Comparison of ENCODE assay signal across 26 mouse cellular contexts in the genomic region with DNA sequence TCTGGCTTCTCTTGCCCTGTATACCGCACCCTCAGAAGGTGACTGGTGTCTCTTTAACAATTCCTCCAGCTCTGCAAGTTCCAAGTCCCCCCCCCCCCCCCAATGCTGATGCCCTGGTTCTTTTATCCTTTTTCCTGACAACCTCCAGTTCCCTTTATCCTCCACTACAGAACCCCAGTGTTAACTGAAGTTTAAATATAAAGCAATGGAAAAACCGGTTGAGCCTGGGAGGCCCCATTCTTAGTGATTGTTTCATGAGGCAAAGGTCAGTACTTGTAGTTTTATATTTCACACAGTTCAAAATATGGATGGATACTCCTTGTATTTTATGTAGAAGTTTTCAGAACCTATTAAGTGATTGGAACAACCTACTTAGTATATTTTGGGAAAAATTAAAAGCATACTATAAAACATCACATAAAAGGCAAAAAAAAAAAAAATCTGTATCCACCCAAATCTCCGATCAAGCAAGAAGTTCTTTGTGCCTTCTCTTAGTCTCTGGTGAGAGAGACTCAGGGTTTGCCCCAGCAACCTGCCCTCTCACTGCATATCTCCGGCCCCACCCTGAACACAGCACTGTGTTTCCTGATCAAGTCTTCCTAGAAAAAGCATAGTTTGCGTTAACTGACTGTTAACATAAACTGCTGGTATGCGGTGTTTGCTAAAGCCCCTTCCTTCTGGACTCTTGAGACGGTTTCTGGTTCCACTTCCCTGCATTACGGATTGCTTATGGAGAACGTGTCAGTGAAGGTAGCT. TPM values are rescaled to one million over a fixed set of nuclear protein-coding genes. Genes with fewer than 3 reads are reported as not detected.
DNase-seq lines count a peak whose midpoint lies in the region; ATAC-seq and TF ChIP-seq lines count a peak whose summit lies in the region.
"Had no signal": no experiment of that assay in that cellular context is flagged by ENCODE, and none has a peak within 500 bp of the region (broad histone marks: within the 10 kb centered on the region; RNA-seq: fewer than 3 reads in every experiment).

No protein-coding gene starts in this region.

- no peak for ATAC-seq in forebrain, embryonic 11.5 days (replicated peaks; ENCODE audit: low FRiP score)
- ATAC-seq in forebrain, embryonic 14.5 days = no peak
- ATAC-seq in lung, embryonic 14.5 days (ENCODE audit: insufficient read depth) = no peak
- ATAC-seq in intestine, embryonic 15.5 days = peak; percentile 89
- peak; percentile 71 for ATAC-seq in stomach, embryonic 16.5 days (ENCODE audit: insufficient read depth, low FRiP score)
- ATAC-seq: forebrain, embryonic 15.5 days had no signal

- no peak overlapping the region for H3K9ac ChIP-seq in forebrain, embryonic 11.5 days (ENCODE audit: low read length)
- no peak overlapping the region for H3K9ac ChIP-seq in forebrain, embryonic 14.5 days (ENCODE audit: low read length)
- H3K9ac ChIP-seq in lung, embryonic 14.5 days = no peak overlapping the region
- H3K9ac ChIP-seq in intestine, embryonic 15.5 days = no peak overlapping the region
- peak overlapping the region; percentile 23; the same call in 1 of the 2 replicates for H3K9ac ChIP-seq in stomach, embryonic 16.5 days (ENCODE audit: low read length)
- H3K9ac ChIP-seq: forebrain, embryonic 15.5 days; heart, embryonic 15.5 days; hindbrain, embryonic 15.5 days; neural tube, embryonic 15.5 days had no signal

- TF ChIP-seq CTCF in lung, embryonic 14.5 days (IDR thresholded peaks at IDR 0.05; ENCODE audit: low read depth) = no peak

- peak; percentile 25 for DNase-seq in forebrain, embryonic 11.5 days (ENCODE audit: low spot score)
- no peak for DNase-seq in forebrain, embryonic 14.5 days (ENCODE audit: low spot score)
- peak; percentile 51 for DNase-seq in lung, embryonic 14.5 days
- no peak for DNase-seq in lung, postnatal 10 days
- no peak for DNase-seq in ovary, postnatal 14 days (ENCODE audit: low spot score)
- DNase-seq: adrenal gland, postnatal 10 days; cerebellum, adult 2 months; cerebellum, postnatal 25 days; gastrocnemius, postnatal 10 days; heart, adult 2 months; heart, postnatal 36 days; kidney, adult 18-20 months; kidney, postnatal 10 days; thymus, adult 18-20 months; thymus, postnatal 4 days had no signal

- H3K27me3 ChIP-seq in forebrain, embryonic 11.5 days (ENCODE audit: control insufficient read depth, insufficient read depth, low read length) = no peaks in the 10 kb centered on the region
- no peaks in the 10 kb centered on the region for H3K27me3 ChIP-seq in forebrain, embryonic 14.5 days (replicated peaks; ENCODE audit: control insufficient read depth, insufficient read depth, low read length)
- H3K27me3 ChIP-seq in lung, embryonic 14.5 days (ENCODE audit: insufficient read depth, low read length) = no peaks in the 10 kb centered on the region
- no peaks in the 10 kb centered on the region for H3K27me3 ChIP-seq in intestine, embryonic 15.5 days (replicated peaks)
- no peaks in the 10 kb centered on the region for H3K27me3 ChIP-seq in stomach, embryonic 16.5 days (ENCODE audit: control insufficient read depth, insufficient read depth, low read length)
- H3K27me3 ChIP-seq: forebrain, embryonic 15.5 days; heart, embryonic 15.5 days; hindbrain, embryonic 15.5 days; neural tube, embryonic 15.5 days had no signal

- H3K4me3 ChIP-seq in forebrain, embryonic 11.5 days (ENCODE audit: low read depth, low read length) = no peak overlapping the region
- no peak overlapping the region for H3K4me3 ChIP-seq in forebrain, embryonic 14.5 days (ENCODE audit: low read depth, low read length)
- no peak overlapping the region for H3K4me3 ChIP-seq in lung, embryonic 14.5 days (ENCODE audit: low read depth, low read length)
- H3K4me3 ChIP-seq in intestine, embryonic 15.5 days (replicated peaks) = no peak overlapping the region
- H3K4me3 ChIP-seq in stomach, embryonic 16.5 days (replicated peaks; ENCODE audit: low read length) = peak overlapping the region; percentile 2; the same call in 1 of the 2 replicates
- H3K4me3 ChIP-seq: forebrain, embryonic 15.5 days; heart, adult 2 months; heart, embryonic 15.5 days; hindbrain, embryonic 15.5 days; neural tube, embryonic 15.5 days had no signal

- no peaks in the 10 kb centered on the region for H3K9me3 ChIP-seq in forebrain, embryonic 11.5 days (ENCODE audit: control insufficient read depth, low read length)
- no peaks in the 10 kb centered on the region for H3K9me3 ChIP-seq in forebrain, embryonic 14.5 days (replicated peaks; ENCODE audit: control insufficient read depth, low read length)
- no peaks in the 10 kb centered on the region for H3K9me3 ChIP-seq in lung, embryonic 14.5 days (ENCODE audit: low read depth, low read length)
- H3K9me3 ChIP-seq in intestine, embryonic 15.5 days = no peaks in the 10 kb centered on the region
- no peaks in the 10 kb centered on the region for H3K9me3 ChIP-seq in stomach, embryonic 16.5 days (replicated peaks; ENCODE audit: control insufficient read depth, low read length)
- H3K9me3 ChIP-seq: forebrain, embryonic 15.5 days; heart, embryonic 15.5 days; hindbrain, embryonic 15.5 days; neural tube, embryonic 15.5 days had no signal

- peaks cover 9% of the 10 kb centered on the region; the same call in 1 of the 2 replicates for H3K4me1 ChIP-seq in forebrain, embryonic 11.5 days (replicated peaks; ENCODE audit: control insufficient read depth, insufficient read depth, low read length)
- H3K4me1 ChIP-seq in forebrain, embryonic 14.5 days (ENCODE audit: control insufficient read depth, insufficient read depth, low read length) = peaks cover 14% of the 10 kb centered on the region
- H3K4me1 ChIP-seq in lung, embryonic 14.5 days (ENCODE audit: insufficient read depth) = peaks cover 13% of the 10 kb centered on the region; the same call in 1 of the 2 replicates
- H3K4me1 ChIP-seq in intestine, embryonic 15.5 days (replicated peaks) = peaks cover 19% of the 10 kb centered on the region
- H3K4me1 ChIP-seq in stomach, embryonic 16.5 days (ENCODE audit: control insufficient read depth, insufficient read depth, low read length) = peaks cover 22% of the 10 kb centered on the region

- no peak overlapping the region for H3K4me2 ChIP-seq in forebrain, embryonic 11.5 days (ENCODE audit: low read depth, low read length, severe bottlenecking)
- H3K4me2 ChIP-seq in forebrain, embryonic 14.5 days (ENCODE audit: low read length) = no peak overlapping the region
- H3K4me2 ChIP-seq in lung, embryonic 14.5 days = no peak overlapping the region
- H3K4me2 ChIP-seq in intestine, embryonic 15.5 days (replicated peaks) = peak overlapping the region; percentile 42
- peak overlapping the region; percentile 7; the same call in 1 of the 2 replicates for H3K4me2 ChIP-seq in stomach, embryonic 16.5 days (ENCODE audit: low read depth, low read length)
- H3K4me2 ChIP-seq: forebrain, embryonic 15.5 days; heart, embryonic 15.5 days; hindbrain, embryonic 15.5 days; midbrain, embryonic 11.5 days; neural tube, embryonic 15.5 days had no signal

- 81% methylated on average over 9 of the region's 9 CpGs for WGBS in forebrain, embryonic 11.5 days
- 83% methylated on average over 9 of the region's 9 CpGs for WGBS in forebrain, embryonic 14.5 days
- 34% methylated on average over 9 of the region's 9 CpGs for WGBS in lung, embryonic 14.5 days
- 38% methylated on average over 9 of the region's 9 CpGs for WGBS in intestine, embryonic 15.5 days
- 39% methylated on average over 9 of the region's 9 CpGs for WGBS in stomach, embryonic 16.5 days

- no peak overlapping the region for H3K27ac ChIP-seq in forebrain, embryonic 11.5 days (ENCODE audit: low read depth, low read length)
- H3K27ac ChIP-seq in forebrain, embryonic 14.5 days (ENCODE audit: low read depth, low read length) = no peak overlapping the region
- H3K27ac ChIP-seq in lung, embryonic 14.5 days (ENCODE audit: low read depth) = peak overlapping the region; percentile 75
- H3K27ac ChIP-seq in intestine, embryonic 15.5 days = peak overlapping the region; percentile 88
- peak overlapping the region; percentile 95 for H3K27ac ChIP-seq in stomach, embryonic 16.5 days (ENCODE audit: low read length)
- H3K27ac ChIP-seq: forebrain, embryonic 15.5 days; heart, adult 2 months; heart, embryonic 15.5 days; hindbrain, embryonic 15.5 days; neural tube, embryonic 15.5 days had no signal

- no peaks in the 10 kb centered on the region for H3K36me3 ChIP-seq in forebrain, embryonic 11.5 days (ENCODE audit: control insufficient read depth, insufficient read depth, low read length)
- H3K36me3 ChIP-seq in forebrain, embryonic 14.5 days (ENCODE audit: control insufficient read depth, insufficient read depth, low read length) = no peaks in the 10 kb centered on the region
- H3K36me3 ChIP-seq in lung, embryonic 14.5 days (ENCODE audit: insufficient read depth) = no peaks in the 10 kb centered on the region
- no peaks in the 10 kb centered on the region for H3K36me3 ChIP-seq in intestine, embryonic 15.5 days
- no peaks in the 10 kb centered on the region for H3K36me3 ChIP-seq in stomach, embryonic 16.5 days (ENCODE audit: control insufficient read depth, insufficient read depth, low read length)
- H3K36me3 ChIP-seq: forebrain, embryonic 15.5 days; heart, embryonic 15.5 days; hindbrain, embryonic 15.5 days; neural tube, embryonic 15.5 days had no signal

RNA-seq across cellular contexts. Expression of a gene that starts 13.8 kb away (rescaled TPM):
- polyA plus RNA-seq in forebrain, embryonic 11.5 days (2014; fragmentation: Nextera tagmentation; extraction: Ambion mirVana) = 24.3 and 27.0 TPM in 2 replicates
- polyA plus RNA-seq in forebrain, embryonic 14.5 days (2014; fragmentation: Nextera tagmentation; extraction: Ambion mirVana) = 19.6 and 22.8 TPM in 2 replicates
- 84.2 and 100 TPM in 2 replicates for polyA plus RNA-seq in lung, embryonic 14.5 days (2014; fragmentation: Nextera tagmentation; extraction: Ambion mirVana)
- 412 and 430 TPM in 2 replicates for polyA plus RNA-seq in intestine, embryonic 15.5 days (2015; fragmentation: Nextera tagmentation; extraction: Ambion mirVana)
- polyA plus RNA-seq in stomach, embryonic 16.5 days (2015; fragmentation: Nextera tagmentation; extraction: Ambion mirVana) = 820 and 892 TPM in 2 replicates

RNA-seq across cellular contexts. Expression of a gene that starts 18.1 kb away (rescaled TPM):
- polyA plus RNA-seq in forebrain, embryonic 11.5 days (2014; fragmentation: Nextera tagmentation; extraction: Ambion mirVana) = not detected in 2 replicates
- polyA plus RNA-seq in forebrain, embryonic 14.5 days (2014; fragmentation: Nextera tagmentation; extraction: Ambion mirVana) = not detected in 2 replicates
- polyA plus RNA-seq in lung, embryonic 14.5 days (2014; fragmentation: Nextera tagmentation; extraction: Ambion mirVana) = not detected in 2 replicates
- polyA plus RNA-seq in intestine, embryonic 15.5 days (2015; fragmentation: Nextera tagmentation; extraction: Ambion mirVana) = 15.0 and 15.7 TPM in 2 replicates
- 4.5 and 5.2 TPM in 2 replicates for polyA plus RNA-seq in stomach, embryonic 16.5 days (2015; fragmentation: Nextera tagmentation; extraction: Ambion mirVana)
- polyA plus RNA-seq: cerebellum, adult 2 months; forebrain, embryonic 15.5 days; heart, adult 2 months; heart, embryonic 15.5 days; hindbrain, embryonic 15.5 days; limb, embryonic 11.5 days; liver, adult 2 months; liver, embryonic 16.5 days; midbrain, embryonic 11.5 days; neural tube, embryonic 15.5 days had no signal

RNA-seq across cellular contexts. Expression of a gene that starts 22.9 kb away (rescaled TPM):
- polyA plus RNA-seq in forebrain, embryonic 11.5 days (2014; fragmentation: Nextera tagmentation; extraction: Ambion mirVana) = 0.69 and 1.9 TPM in 2 replicates
- polyA plus RNA-seq in forebrain, embryonic 14.5 days (2014; fragmentation: Nextera tagmentation; extraction: Ambion mirVana) = 1.3 and 1.9 TPM in 2 replicates
- polyA plus RNA-seq in lung, embryonic 14.5 days (2014; fragmentation: Nextera tagmentation; extraction: Ambion mirVana) = 3.1 and 3.7 TPM in 2 replicates
- 4.4 and 8.2 TPM in 2 replicates for polyA plus RNA-seq in intestine, embryonic 15.5 days (2015; fragmentation: Nextera tagmentation; extraction: Ambion mirVana)
- 12.5 and 15.1 TPM in 2 replicates for polyA plus RNA-seq in stomach, embryonic 16.5 days (2015; fragmentation: Nextera tagmentation; extraction: Ambion mirVana)

RNA-seq across cellular contexts. Expression of a gene that starts 24.7 kb away (rescaled TPM):
- polyA plus RNA-seq in forebrain, embryonic 11.5 days (2014; fragmentation: Nextera tagmentation; extraction: Ambion mirVana) = not detected in 2 replicates
- polyA plus RNA-seq in forebrain, embryonic 14.5 days (2014; fragmentation: Nextera tagmentation; extraction: Ambion mirVana) = not detected in 2 replicates
- polyA plus RNA-seq in lung, embryonic 14.5 days (2014; fragmentation: Nextera tagmentation; extraction: Ambion mirVana) = not detected in 2 replicates
- not detected in 2 replicates for polyA plus RNA-seq in intestine, embryonic 15.5 days (2015; fragmentation: Nextera tagmentation; extraction: Ambion mirVana)
- polyA plus RNA-seq in stomach, embryonic 16.5 days (2015; fragmentation: Nextera tagmentation; extraction: Ambion mirVana) = not detected in 2 replicates
- polyA plus RNA-seq: cerebellum, adult 2 months; embryonic facial prominence, embryonic 14.5 days; forebrain, embryonic 15.5 days; heart, adult 2 months; heart, embryonic 15.5 days; hindbrain, embryonic 15.5 days; limb, embryonic 11.5 days; liver, adult 2 months; liver, embryonic 16.5 days; midbrain, embryonic 11.5 days; neural tube, embryonic 15.5 days had no signal

RNA-seq across cellular contexts. Expression of a gene that starts 27.4 kb away (rescaled TPM):
- polyA plus RNA-seq in forebrain, embryonic 11.5 days (2014; fragmentation: Nextera tagmentation; extraction: Ambion mirVana) = not detected in 2 replicates
- polyA plus RNA-seq in forebrain, embryonic 14.5 days (2014; fragmentation: Nextera tagmentation; extraction: Ambion mirVana) = not detected in 2 replicates
- not detected in 2 replicates for polyA plus RNA-seq in lung, embryonic 14.5 days (2014; fragmentation: Nextera tagmentation; extraction: Ambion mirVana)
- 0.13 and 0.44 TPM in 2 replicates for polyA plus RNA-seq in intestine, embryonic 15.5 days (2015; fragmentation: Nextera tagmentation; extraction: Ambion mirVana)
- polyA plus RNA-seq in stomach, embryonic 16.5 days (2015; fragmentation: Nextera tagmentation; extraction: Ambion mirVana) = 9.8 and 29.5 TPM in 2 replicates
- polyA plus RNA-seq: forebrain, embryonic 15.5 days; heart, embryonic 15.5 days; hindbrain, embryonic 15.5 days; limb, embryonic 11.5 days; liver, adult 2 months; midbrain, embryonic 11.5 days; neural tube, embryonic 15.5 days had no signal

Comparison
In these comparisons a context has a peak if more than half of its experiments do, and no peak if none do; other contexts are left out.
1. DNase-seq: peak in forebrain, embryonic 11.5 days (single experiment) and lung, embryonic 14.5 days (single experiment); none in forebrain, embryonic 14.5 days (single experiment), lung, postnatal 10 days (single experiment) and ovary, postnatal 14 days (single experiment).
2. ATAC-seq: peak in intestine, embryonic 15.5 days (single experiment) and stomach, embryonic 16.5 days (single experiment); none in forebrain, embryonic 11.5 days (single experiment), forebrain, embryonic 14.5 days (single experiment) and lung, embryonic 14.5 days (single experiment).
3. H3K27ac ChIP-seq: peak in lung, embryonic 14.5 days (single experiment), intestine, embryonic 15.5 days (single experiment) and stomach, embryonic 16.5 days (single experiment); none in forebrain, embryonic 11.5 days (single experiment) and forebrain, embryonic 14.5 days (single experiment).
4. H3K4me2 ChIP-seq: peak in intestine, embryonic 15.5 days (single experiment) and stomach, embryonic 16.5 days (single experiment); none in forebrain, embryonic 11.5 days (single experiment), forebrain, embryonic 14.5 days (single experiment) and lung, embryonic 14.5 days (single experiment).